In the genomic region with DNA sequence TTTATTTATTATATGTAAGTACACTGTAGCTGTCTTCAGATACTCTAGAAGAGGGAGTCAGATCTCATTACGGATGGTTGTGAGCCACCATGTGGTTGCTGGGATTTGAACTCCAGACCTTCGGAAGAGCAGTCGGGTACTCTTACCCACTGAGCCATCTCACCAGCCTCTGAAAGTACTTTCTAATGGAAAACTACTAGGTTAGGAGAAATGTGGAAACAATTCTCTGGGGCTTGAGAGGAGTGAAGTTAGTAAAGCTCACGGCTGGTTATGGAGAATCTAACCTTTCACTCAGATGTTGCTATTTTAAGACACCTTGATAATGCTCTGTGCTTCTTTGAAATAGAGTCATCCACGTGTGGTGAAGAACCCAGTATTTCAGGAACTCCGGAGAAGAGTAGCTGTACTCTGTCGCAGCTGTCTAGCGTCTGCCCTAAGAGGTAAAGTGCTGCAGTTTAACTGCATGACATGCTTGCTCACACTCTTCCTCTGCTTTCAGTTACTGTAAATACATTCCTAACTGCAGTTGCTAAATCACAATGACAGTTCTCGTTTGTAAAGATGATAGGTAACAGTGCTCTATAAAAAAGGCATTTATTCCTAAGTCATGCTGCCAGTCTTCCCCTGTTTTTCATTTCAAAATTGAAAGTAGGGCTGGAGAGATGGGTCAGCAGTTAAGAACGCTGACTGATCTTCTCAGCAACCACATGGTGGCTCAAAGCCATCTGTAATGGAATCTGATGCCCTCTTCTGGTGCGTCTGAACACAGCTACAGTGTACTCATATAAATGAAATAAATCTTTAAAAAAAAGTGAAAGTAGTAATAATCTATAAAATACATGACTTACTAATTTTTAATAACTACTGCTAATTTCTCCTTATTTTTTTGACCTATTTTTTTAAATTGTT, we compare ENCODE assay signal across 11 mouse cellular contexts. TPM values are rescaled to one million over a fixed set of nuclear protein-coding genes. Genes with fewer than 3 reads are reported as not detected.
DNase-seq lines count a peak whose midpoint lies in the region; ATAC-seq and TF ChIP-seq lines count a peak whose summit lies in the region.
"Had no signal": no experiment of that assay in that cellular context is flagged by ENCODE, and none has a peak within 500 bp of the region (broad histone marks: within the 10 kb centered on the region; RNA-seq: fewer than 3 reads in every experiment).

No protein-coding gene starts in this region.

- peak; percentile 3 for DNase-seq in gastrocnemius, adult 18-20 months (ENCODE audit: low spot score)
- no peak for DNase-seq in gastrocnemius, adult 8-10 months (ENCODE audit: low spot score in 2 of 2)
- peak; percentile 27 for DNase-seq in lung, embryonic 14.5 days
- DNase-seq in lung, adult 2 months: no peak
- DNase-seq in adipocyte (ENCODE audit: low spot score) (peak; percentile 31), MN1 (ENCODE audit: low spot score) (no peak)
- DNase-seq: embryo, embryonic 11 days; gastrocnemius, postnatal 10 days had no signal

- no peaks in the 10 kb centered on the region for H3K9me3 ChIP-seq in lung, embryonic 14.5 days (ENCODE audit: low read depth, low read length)
- no peaks in the 10 kb centered on the region for H3K9me3 ChIP-seq in hindbrain, embryonic 13.5 days

- no peaks in the 10 kb centered on the region for H3K4me1 ChIP-seq in lung, embryonic 14.5 days (ENCODE audit: insufficient read depth)
- H3K4me1 ChIP-seq in lung, adult 2 months (ENCODE audit: control insufficient read depth, insufficient read depth, low read length): no peaks in the 10 kb centered on the region
- no peaks in the 10 kb centered on the region for H3K4me1 ChIP-seq in hindbrain, embryonic 13.5 days (replicated peaks)

- no peak for ATAC-seq in lung, embryonic 14.5 days (ENCODE audit: insufficient read depth)
- ATAC-seq in megakaryocyte-erythroid progenitor cell, adult 5-6 weeks (replicated peaks; ENCODE audit: low FRiP score, low TSS enrichment, poor library complexity, severe bottlenecking): peak; percentile 79
- ATAC-seq in hindbrain, embryonic 13.5 days (ENCODE audit: low FRiP score): no peak
- ATAC-seq: midbrain, embryonic 16.5 days had no signal

- no peak overlapping the region for H3K4me2 ChIP-seq in lung, embryonic 14.5 days
- H3K4me2 ChIP-seq in hindbrain, embryonic 13.5 days: no peak overlapping the region

- peaks cover 33% of the 10 kb centered on the region for H3K36me3 ChIP-seq in lung, embryonic 14.5 days (ENCODE audit: insufficient read depth)
- H3K36me3 ChIP-seq in hindbrain, embryonic 13.5 days: peaks cover 38% of the 10 kb centered on the region

- no peak overlapping the region for H3K4me3 ChIP-seq in lung, embryonic 14.5 days (ENCODE audit: low read depth, low read length)
- no peak overlapping the region for H3K4me3 ChIP-seq in lung, adult 2 months (replicated peaks; ENCODE audit: extremely low read depth, low read depth, low read length)
- no peak overlapping the region for H3K4me3 ChIP-seq in hindbrain, embryonic 13.5 days

- no peak overlapping the region for H3K27ac ChIP-seq in lung, embryonic 14.5 days (ENCODE audit: low read depth)
- H3K27ac ChIP-seq in hindbrain, embryonic 13.5 days: no peak overlapping the region

- peak; percentile 48 for TF ChIP-seq CTCF in lung, embryonic 14.5 days (IDR thresholded peaks at IDR 0.05; ENCODE audit: low read depth)
- no peak for TF ChIP-seq CTCF in lung, adult 2 months (IDR thresholded peaks at IDR 0.05; ENCODE audit: insufficient read depth, low read length)

- no peaks in the 10 kb centered on the region for H3K27me3 ChIP-seq in lung, embryonic 14.5 days (ENCODE audit: insufficient read depth, low read length)
- H3K27me3 ChIP-seq in hindbrain, embryonic 13.5 days: no peaks in the 10 kb centered on the region

- no peak for TF ChIP-seq POLR2A in lung, adult 2 months (IDR thresholded peaks at IDR 0.05; ENCODE audit: borderline replicate concordance, extremely low read depth, low read depth, low read length)

- WGBS in lung, embryonic 14.5 days: 81% methylated on average over 11 of the region's 11 CpGs
- 80% methylated on average over 11 of the region's 11 CpGs for WGBS in lung, adult 2 months
- 86% methylated on average over 11 of the region's 11 CpGs for WGBS in hindbrain, embryonic 13.5 days

- no peak overlapping the region for H3K9ac ChIP-seq in lung, embryonic 14.5 days
- H3K9ac ChIP-seq in hindbrain, embryonic 13.5 days: no peak overlapping the region

RNA-seq across cellular contexts. Expression of a gene that starts 18.8 kb away (rescaled TPM):
- total RNA-seq in gastrocnemius, adult 18-20 months (2021): 1 to 10 TPM; 2.2 to 2.5 TPM
- total RNA-seq in gastrocnemius, adult 8-10 months (2022): 1 to 10 TPM; 1.3 to 2.4 (median 2.2) TPM
- 22.7 and 25.6 TPM in 2 replicates for polyA plus RNA-seq in lung, embryonic 14.5 days (2014; fragmentation: Nextera tagmentation; extraction: Ambion mirVana)
- polyA plus RNA-seq in lung, adult 2 months (2012; rRNA removed): 3.0 and 4.8 TPM in 2 replicates
- 20.4 and 31.0 TPM in 2 replicates for total RNA-seq in megakaryocyte-erythroid progenitor cell, adult 5-6 weeks (2014; fragmentation: Nextera tagmentation)
- total RNA-seq in megakaryocyte-erythroid progenitor cell, adult 5-6 weeks (2017): 46.3 and 48.8 TPM in 2 replicates
- polyA plus RNA-seq in hindbrain, embryonic 13.5 days (2015; fragmentation: Nextera tagmentation; extraction: Ambion mirVana): 20.1 and 21.6 TPM in 2 replicates

RNA-seq across cellular contexts. Expression of a gene that starts 41.3 kb away (rescaled TPM):
- total RNA-seq in gastrocnemius, adult 18-20 months (2021): 1 to 10 TPM; 3.6 to 3.8 TPM
- total RNA-seq in gastrocnemius, adult 8-10 months (2022): 1 to 10 TPM; 3.1 to 4.1 (median 3.8) TPM
- polyA plus RNA-seq in lung, embryonic 14.5 days (2014; fragmentation: Nextera tagmentation; extraction: Ambion mirVana): 12.4 and 12.8 TPM in 2 replicates
- polyA plus RNA-seq in lung, adult 2 months (2012; rRNA removed): 19.5 and 46.7 TPM in 2 replicates
- total RNA-seq in megakaryocyte-erythroid progenitor cell, adult 5-6 weeks (2014; fragmentation: Nextera tagmentation): 17.6 and 33.9 TPM in 2 replicates
- total RNA-seq in megakaryocyte-erythroid progenitor cell, adult 5-6 weeks (2017): 15.2 and 17.1 TPM in 2 replicates
- polyA plus RNA-seq in hindbrain, embryonic 13.5 days (2015; fragmentation: Nextera tagmentation; extraction: Ambion mirVana): 13.3 and 13.8 TPM in 2 replicates

Comparison
In these comparisons a context has a peak if more than half of its experiments do, and no peak if none do; other contexts are left out.
1. DNase-seq: peak in gastrocnemius, adult 18-20 months (single experiment), lung, embryonic 14.5 days (single experiment) and adipocyte (single experiment); none in gastrocnemius, adult 8-10 months (0 of 2), lung, adult 2 months (single experiment) and MN1 (single experiment).
2. RNA of a gene that starts 18.8 kb away (total RNA-seq): 20.4 to 48.8 TPM in megakaryocyte-erythroid progenitor cell, adult 5-6 weeks; 2.2 to 2.5 TPM in gastrocnemius, adult 18-20 months and 1.3 to 2.4 TPM in gastrocnemius, adult 8-10 months; every median in the first group is over 4 times any median in the second.